Mouse (Mus musculus): ENCODE data around the gene Gm36210.
"Not testable (repeated sequence)": the region's sequence is repeated elsewhere in the genome, so short reads cannot be mapped to it uniquely, and the experiment has no call there.

Gm36210 gene

GRCm38 (mm10) chr7:4879036-4879435 lies 27.3 kb downstream of the Gm36210 start:
- not testable (repeated sequence) for DNase-seq (ENCODE audit: low spot score)

- DNase-seq (ENCODE audit: low spot score) = no peak
Measured at GRCm38 (mm10) chr7:4878186-4878585, 28.1 kb downstream of the Gm36210 start.

GRCm38 (mm10) chr7:4877226-4877625 lies 29.1 kb downstream of the Gm36210 start:
- no peak for DNase-seq (ENCODE audit: low spot score)

GRCm38 (mm10) chr7:4876753-4877221 lies 29.5 kb downstream of the Gm36210 start, which contains the start of gene Isoc2a:
TSS of gene Isoc2a (plus strand) at chr7:4877153.
- peak; percentile 58 for DNase-seq (ENCODE audit: low spot score)

GRCm38 (mm10) chr7:4870133-4870532 lies 36.2 kb downstream of the Gm36210 start, which contains the start of gene Isoc2b:
TSS of gene Isoc2b (minus strand) at chr7:4870258.
- no peak for DNase-seq (ENCODE audit: low spot score)

- no peak for DNase-seq (ENCODE audit: low spot score)
Measured at GRCm38 (mm10) chr7:4866631-4867180, 39.6 kb downstream of the Gm36210 start.

- DNase-seq (ENCODE audit: low spot score) = peak; percentile 86
Measured at GRCm38 (mm10) chr7:4865579-4866493, 40.5 kb downstream of the Gm36210 start.

- DNase-seq (ENCODE audit: low spot score) = no peak
Measured at GRCm38 (mm10) chr7:4865090-4865489, 41.2 kb downstream of the Gm36210 start.

GRCm38 (mm10) chr7:4864130-4864845 lies 42.0 kb downstream of the Gm36210 start:
- DNase-seq (ENCODE audit: low spot score) = no peak

GRCm38 (mm10) chr7:4863541-4864080 lies 42.7 kb downstream of the Gm36210 start:
- DNase-seq (ENCODE audit: low spot score) = no peak

GRCm38 (mm10) chr7:4863041-4863440 lies 43.3 kb downstream of the Gm36210 start:
- no peak for DNase-seq (ENCODE audit: low spot score)

GRCm38 (mm10) chr7:4860926-4861325 lies 45.4 kb downstream of the Gm36210 start:
- not testable (repeated sequence) for DNase-seq (ENCODE audit: low spot score)

GRCm38 (mm10) chr7:4859418-4859978 lies 46.8 kb downstream of the Gm36210 start:
- no peak for DNase-seq (ENCODE audit: low spot score)

GRCm38 (mm10) chr7:4857321-4857720 lies 49.0 kb downstream of the Gm36210 start:
- no peak for DNase-seq (ENCODE audit: low spot score)

GRCm38 (mm10) chr7:4856508-4856907 lies 49.8 kb downstream of the Gm36210 start:
- no peak for DNase-seq (ENCODE audit: low spot score)

GRCm38 (mm10) chr7:4853613-4854012 lies 52.7 kb downstream of the Gm36210 start:
- DNase-seq (ENCODE audit: low spot score) = no peak

GRCm38 (mm10) chr7:4851315-4851688 lies 55.0 kb downstream of the Gm36210 start:
- DNase-seq (ENCODE audit: low spot score) = no peak

- no peak for DNase-seq (ENCODE audit: low spot score)
Measured at GRCm38 (mm10) chr7:4850621-4851314, 55.5 kb downstream of the Gm36210 start.

GRCm38 (mm10) chr7:4849372-4849771 lies 56.9 kb downstream of the Gm36210 start:
- DNase-seq (ENCODE audit: low spot score) = no peak

Measured in urinary bladder, postnatal 10 days (tissue).